Mouse (Mus musculus) midbrain, postnatal 0 days (tissue): ENCODE data around the gene Cpm. TPM values are rescaled to one million over a fixed set of nuclear protein-coding genes. Genes with fewer than 3 reads are reported as not detected.

Source experiments
- ATAC-seq: fragments of 200-750 bp; cut with Nextera tagmentation; 2 replicates; pipeline ENCODE4 v1.8.0; 2017; ENCODE audit warnings: moderate number of reproducible peaks, mild to moderate bottlenecking, moderate TSS enrichment, moderate library complexity; ENCODE audit not compliant: low FRiP score
- DNase-seq: peaks from one replicate; pipeline ENCODE4 v3.0.0-alpha.2; 2015; ENCODE audit warnings: low spot score
- H3K27ac ChIP-seq: fragments of 300-500 bp; sonication (generic); 2 replicates; pipeline ENCODE4 v1.5.1; 2014; ENCODE audit warnings: low read depth, mild to moderate bottlenecking, low read length, mixed read lengths
- H3K27me3 ChIP-seq: fragments of 300-500 bp; sonication (generic); 2 replicates; pipeline ENCODE4 v1.6.1; 2014; ENCODE audit warnings: low read length, control low read depth, mixed read lengths; ENCODE audit not compliant: insufficient read depth
- H3K36me3 ChIP-seq: fragments of 300-500 bp; sonication (generic); 2 replicates; pipeline ENCODE4 v1.6.1; 2014; ENCODE audit warnings: low read length, control low read depth, mixed read lengths; ENCODE audit not compliant: insufficient read depth
- H3K4me1 ChIP-seq: fragments of 300-500 bp; sonication (generic); 2 replicates; pipeline ENCODE4 v1.6.1; 2014; ENCODE audit warnings: mild to moderate bottlenecking, control low read depth, antibody characterized with exemption, low read length, mixed read lengths; ENCODE audit not compliant: insufficient read depth
- H3K4me2 ChIP-seq: fragments of 300-500 bp; sonication (generic); 2 replicates; pipeline ENCODE4 v1.6.1; 2014; ENCODE audit warnings: low read depth, mild to moderate bottlenecking, low read length, mixed read lengths; ENCODE audit not compliant: poor library complexity, severe bottlenecking
- H3K4me3 ChIP-seq: fragments of 300-500 bp; sonication (generic); 2 replicates; pipeline ENCODE4 v1.5.1; 2014; ENCODE audit warnings: low read depth, mild to moderate bottlenecking, low read length, moderate library complexity
- H3K9ac ChIP-seq: fragments of 300-500 bp; sonication (generic); replicated peaks from 2 replicates; pipeline ENCODE4 v1.6.1; 2014; ENCODE audit warnings: mild to moderate bottlenecking, low read length, moderate library complexity, mixed read lengths; ENCODE audit not compliant: poor library complexity, severe bottlenecking
- H3K9me3 ChIP-seq: fragments of 300-500 bp; sonication (generic); 2 replicates; pipeline ENCODE4 v1.6.1; 2016; ENCODE audit warnings: low read length, control low read depth
- CTCF ChIP-seq: IDR thresholded peaks from 2 replicates; pipeline ENCODE4 v1.5.1; 2016; ENCODE audit warnings: antibody characterized with exemption, mild to moderate bottlenecking
- WGBS: fragments of 180-500 bp; shearing (Covaris S2); extraction: QIAGEN DNeasy Blood & Tissue Kit; methylation state at CpG from one replicate; pipeline ENCODE4 v1.1.7; 2014; 5-methylcytosine and 5-hydroxymethylcytosine counted together
- polyA plus RNA-seq: library from polyadenylated mRNA; unstranded; fragments of >200 nt; fragmentation: Nextera tagmentation; extraction: Ambion mirVana; gene quantifications from 2 replicates; pipeline ENCODE4 v1.2.1, GENCODE M21; 2015
- total RNA-seq: library from RNA; depleted of rRNA; stranded (reverse); fragments of >200 nt; gene quantifications from 2 replicates; pipeline ENCODE4 v1.2.3, GENCODE M21; 2014

Cpm gene
- total and polyA plus RNA-seq, 2 experiments from 2014 or later, result 3.9 to 7.9 TPM

- Histone ChIP-seq H3K4me2 (no peak overlapping the region), H3K27ac (no peak overlapping the region), H3K4me1 (no peaks in the 10 kb centered on the region), H3K9ac (no peak overlapping the region), H3K27me3 (no peaks in the 10 kb centered on the region), H3K36me3 (no peaks in the 10 kb centered on the region), H3K4me3 (no peak overlapping the region), H3K9me3 (no peaks in the 10 kb centered on the region)
- TF ChIP-seq CTCF, result no peak
- no peak for ATAC-seq
- DNase-seq, result no peak
Measured at GRCm38 (mm10) chr10:117664926-117665209, 35.6 kb downstream of the Cpm start.

GRCm38 (mm10) chr10:117665376-117666275 is 36.3 kb downstream of the Cpm start:
- Histone ChIP-seq H3K27ac (no peak overlapping the region), H3K9me3 (no peaks in the 10 kb centered on the region), H3K4me2 (no peak overlapping the region), H3K36me3 (no peaks in the 10 kb centered on the region), H3K4me3 (no peak overlapping the region), H3K9ac (no peak overlapping the region), H3K4me1 (no peaks in the 10 kb centered on the region), H3K27me3 (no peaks in the 10 kb centered on the region)
- 56% methylated on average over 9 of the region's 9 CpGs for WGBS
- no peak for TF ChIP-seq CTCF
- no peak for DNase-seq
- no peak for ATAC-seq

GRCm38 (mm10) chr10:117666361-117666760 is 37.1 kb downstream of the Cpm start:
- Histone ChIP-seq H3K4me3 (no peak overlapping the region), H3K27ac (no peak overlapping the region), H3K4me2 (no peak overlapping the region), H3K27me3 (no peaks in the 10 kb centered on the region), H3K9me3 (no peaks in the 10 kb centered on the region), H3K4me1 (no peaks in the 10 kb centered on the region), H3K9ac (no peak overlapping the region), H3K36me3 (no peaks in the 10 kb centered on the region)
- 88% methylated on average over 3 of the region's 3 CpGs for WGBS
- ATAC-seq (no peak), DNase-seq (no peak)
- TF ChIP-seq CTCF, result no peak

- no peak for TF ChIP-seq CTCF
- H3K4me2 ChIP-seq, result no peak overlapping the region
- 90% methylated on average over 9 of the region's 9 CpGs for WGBS
Measured at GRCm38 (mm10) chr10:117666947-117667630, 37.8 kb downstream of the Cpm start.

GRCm38 (mm10) chr10:117667663-117668507 is 38.6 kb downstream of the Cpm start:
- no peak overlapping the region for H3K4me3 ChIP-seq
- H3K27ac ChIP-seq, result no peak overlapping the region
- H3K9me3 ChIP-seq, result no peaks in the 10 kb centered on the region
- H3K9ac ChIP-seq, result no peak overlapping the region
- ATAC-seq, result no peak
- H3K36me3 ChIP-seq, result no peaks in the 10 kb centered on the region
- DNase-seq, result no peak
- no peak for TF ChIP-seq CTCF
- 94% methylated on average over 28 of the region's 28 CpGs for WGBS
- no peaks in the 10 kb centered on the region for H3K4me1 ChIP-seq
- H3K27me3 ChIP-seq, result no peaks in the 10 kb centered on the region
- H3K4me2 ChIP-seq, result no peak overlapping the region

More at GRCm38 (mm10) chr10:117666947-117667630, 37.8 kb downstream of the Cpm start:
- H3K27ac ChIP-seq, result no peak overlapping the region
- no peak overlapping the region for H3K9ac ChIP-seq
- no peaks in the 10 kb centered on the region for H3K4me1 ChIP-seq
- DNase-seq, result no peak
- no peaks in the 10 kb centered on the region for H3K9me3 ChIP-seq
- H3K27me3 ChIP-seq, result no peaks in the 10 kb centered on the region
- H3K36me3 ChIP-seq, result no peaks in the 10 kb centered on the region
- H3K4me3 ChIP-seq, result no peak overlapping the region
- no peak for ATAC-seq
